Comparison of ENCODE assay signal across 17 mouse cellular contexts in genomic region chr8:81840512-81840911, GRCm38 (mm10).
DNase-seq lines count a peak whose midpoint lies in the region; ATAC-seq and TF ChIP-seq lines count a peak whose summit lies in the region.
"Had no signal": no experiment of that assay in that cellular context is flagged by ENCODE, and none has a peak within 500 bp of the region (broad histone marks: within the 10 kb centered on the region; RNA-seq: fewer than 3 reads in every experiment).

No protein-coding gene starts in this region.

- H3K9ac ChIP-seq in lung, postnatal 0 days (replicated peaks; ENCODE audit: low read depth), result no peak overlapping the region
- H3K9ac ChIP-seq: embryonic facial prominence, embryonic 15.5 days; forebrain, embryonic 15.5 days; heart, embryonic 13.5 days had no signal

- no peaks in the 10 kb centered on the region for H3K36me3 ChIP-seq in lung, postnatal 0 days (ENCODE audit: insufficient read depth, low read length)
- H3K36me3 ChIP-seq: embryonic facial prominence, embryonic 15.5 days; forebrain, embryonic 15.5 days; heart, embryonic 13.5 days had no signal

- DNase-seq in 416B (ENCODE audit: low read depth), result peak; percentile 50
- DNase-seq in lung, postnatal 0 days (ENCODE audit: low spot score), result no peak
- no peak for DNase-seq in MN1 (ENCODE audit: low spot score)
- DNase-seq: adrenal gland, postnatal 14 days; cerebellum, postnatal 14 days; embryo, embryonic 11 days; gastrocnemius, postnatal 36 days; heart, postnatal 36 days had no signal

- peak; percentile 28 for ATAC-seq in CD4-positive, CD25-positive, alpha-beta regulatory T cell, adult 4 months
- peak; percentile 32 for ATAC-seq in inflammation-experienced regulatory T-cells, adult 6 months
- ATAC-seq in erythroblast, adult 5-6 weeks (replicated peaks; ENCODE audit: low FRiP score, poor library complexity, severe bottlenecking), result no peak
- no peak for ATAC-seq in lung, postnatal 0 days
- ATAC-seq: activated CD4-positive, CD25-positive, alpha-beta regulatory T cell, adult 4 months; forebrain, embryonic 15.5 days; hindbrain, embryonic 16.5 days; Patski had no signal

- no peaks in the 10 kb centered on the region for H3K4me1 ChIP-seq in lung, postnatal 0 days (ENCODE audit: insufficient read depth, low read depth, low read length)
- H3K4me1 ChIP-seq: embryonic facial prominence, embryonic 15.5 days; forebrain, embryonic 15.5 days; heart, embryonic 13.5 days had no signal

- no peaks in the 10 kb centered on the region for H3K9me3 ChIP-seq in lung, postnatal 0 days (ENCODE audit: low read length)
- H3K9me3 ChIP-seq: embryonic facial prominence, embryonic 15.5 days; forebrain, embryonic 15.5 days; heart, embryonic 13.5 days had no signal

- H3K4me3 ChIP-seq in lung, postnatal 0 days (ENCODE audit: low read depth, low read length), result no peak overlapping the region
- H3K4me3 ChIP-seq: embryonic facial prominence, embryonic 15.5 days; forebrain, embryonic 15.5 days; heart, embryonic 13.5 days had no signal

- no peak for TF ChIP-seq EP300 in lung, postnatal 0 days (IDR thresholded peaks at IDR 0.05)

- no peak overlapping the region for H3K4me2 ChIP-seq in lung, postnatal 0 days (replicated peaks; ENCODE audit: low read depth, low read length)
- H3K4me2 ChIP-seq: embryonic facial prominence, embryonic 15.5 days; forebrain, embryonic 15.5 days; heart, embryonic 13.5 days had no signal

- no peaks in the 10 kb centered on the region for H3K27me3 ChIP-seq in lung, postnatal 0 days (replicated peaks; ENCODE audit: insufficient read depth, low read length)
- H3K27me3 ChIP-seq: embryonic facial prominence, embryonic 15.5 days; forebrain, embryonic 15.5 days; heart, embryonic 13.5 days; Patski had no signal

- no peak overlapping the region for H3K27ac ChIP-seq in lung, postnatal 0 days (ENCODE audit: low read length)
- H3K27ac ChIP-seq: embryonic facial prominence, embryonic 15.5 days; forebrain, embryonic 15.5 days; heart, embryonic 13.5 days had no signal

- no peak for TF ChIP-seq CTCF in lung, postnatal 0 days (IDR thresholded peaks at IDR 0.05)

Comparison
In these comparisons a context has a peak if more than half of its experiments do, and no peak if none do; other contexts are left out.
1. ATAC-seq: peak in CD4-positive, CD25-positive, alpha-beta regulatory T cell, adult 4 months (single experiment) and inflammation-experienced regulatory T-cells, adult 6 months (single experiment); none in erythroblast, adult 5-6 weeks (single experiment) and lung, postnatal 0 days (single experiment).